Mouse (Mus musculus) liver, postnatal 0 days (tissue): ENCODE results near the gene Ppm1l.

Source experiments
- CTCF ChIP-seq: sonication (generic); IDR thresholded peaks from 2 replicates; pipeline ENCODE4 v1.5.1; 2016; ENCODE audit warnings: antibody characterized with exemption, low read depth
- EP300 ChIP-seq: IDR thresholded peaks from 2 replicates; pipeline ENCODE4 v1.6.1; 2016; ENCODE audit warnings: antibody characterized with exemption, low read depth, mild to moderate bottlenecking

GRCm38 (mm10) chr3:69599166-69599500 lies 282.5 kb downstream of the Ppm1l start:
- TF ChIP-seq CTCF (no peak), EP300 (no peak)
